Mouse (Mus musculus): ENCODE results near the gene Il13. TPM values are rescaled to one million over a fixed set of nuclear protein-coding genes. Genes with fewer than 3 reads are reported as not detected.
A peak's percentile ranks its signal among the peaks of the same experiment; 100 is the strongest.

The Il13 gene
- polyA plus RNA-seq, 1 experiment: not detected

DNA sequence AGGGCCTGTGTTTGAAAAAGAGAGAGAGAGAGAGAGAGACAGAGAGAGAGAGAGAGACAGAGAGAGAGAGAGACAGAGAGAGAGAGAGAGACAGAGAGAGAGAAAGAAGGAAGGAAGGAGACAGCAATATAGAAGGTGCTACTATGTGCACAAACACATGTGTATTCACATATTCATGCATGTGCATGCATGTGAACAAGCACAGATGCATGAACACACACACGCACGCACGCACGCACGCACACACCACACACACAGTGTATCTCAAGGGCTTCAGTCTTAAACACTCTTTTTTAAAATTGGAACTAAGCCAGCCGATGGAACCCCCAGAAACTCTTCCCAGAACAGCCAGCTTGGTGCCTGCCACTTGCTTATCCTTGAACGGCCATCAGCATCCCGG lies 18.9 kb downstream of the Il13 start:
- no peak for TF ChIP-seq CTCF (IDR thresholded peaks at IDR 0.05; ENCODE audit: borderline replicate concordance, extremely low read depth, insufficient read depth, insufficient read length)
- no peak for TF ChIP-seq POLR2A (IDR thresholded peaks at IDR 0.05; ENCODE audit: borderline replicate concordance, extremely low read depth, insufficient read depth, insufficient read length, poor library complexity, severe bottlenecking)
- no peak for DNase-seq (ENCODE audit: low read depth)

DNA sequence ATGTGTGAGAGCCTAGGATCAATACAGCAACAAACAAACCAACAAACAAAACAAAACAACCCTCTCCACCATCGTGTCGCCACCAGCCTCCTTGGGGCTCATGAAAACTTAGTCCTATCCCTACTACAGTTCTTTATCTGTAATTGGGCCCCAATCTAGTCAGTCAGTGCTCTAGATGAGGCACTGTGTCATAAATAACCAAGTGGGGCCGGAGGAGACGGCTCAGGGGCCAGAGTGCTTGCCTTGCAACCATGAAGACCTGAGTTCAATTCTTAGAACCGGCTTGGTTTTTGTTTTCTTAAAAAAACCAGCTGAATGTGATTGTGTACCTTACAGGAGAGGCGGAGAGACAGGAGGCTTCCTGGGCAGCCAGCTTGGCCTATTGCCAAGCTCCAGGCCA lies 19.3 kb downstream of the Il13 start:
- DNase-seq (ENCODE audit: low read depth): no peak
- TF ChIP-seq CTCF (IDR thresholded peaks at IDR 0.05; ENCODE audit: borderline replicate concordance, extremely low read depth, insufficient read depth, insufficient read length): no peak
- no peak for TF ChIP-seq POLR2A (IDR thresholded peaks at IDR 0.05; ENCODE audit: borderline replicate concordance, extremely low read depth, insufficient read depth, insufficient read length, poor library complexity, severe bottlenecking)

DNA sequence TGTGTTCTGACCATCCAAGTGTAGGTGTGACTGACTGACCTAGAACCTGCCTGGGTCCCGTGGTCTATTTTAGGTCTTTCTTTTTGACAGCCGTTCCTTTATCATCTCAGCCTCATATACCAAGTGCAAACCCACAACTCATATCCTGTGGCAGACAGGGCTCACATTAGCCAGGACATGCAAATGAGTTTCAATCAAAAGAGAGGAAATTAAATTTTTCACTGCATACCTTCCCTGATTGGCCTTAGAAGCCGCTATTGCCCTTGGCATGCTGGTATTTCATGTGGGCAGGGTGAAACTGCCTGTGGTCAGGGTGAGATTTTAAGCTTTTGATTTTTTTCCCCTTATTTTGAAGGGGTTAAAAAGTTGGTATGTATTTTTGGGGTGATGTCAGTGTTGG lies 24.8 kb downstream of the Il13 start:
- no peak for DNase-seq (ENCODE audit: low read depth)
- TF ChIP-seq CTCF (IDR thresholded peaks at IDR 0.05; ENCODE audit: borderline replicate concordance, extremely low read depth, insufficient read depth, insufficient read length) (no peak), POLR2A (IDR thresholded peaks at IDR 0.05; ENCODE audit: borderline replicate concordance, extremely low read depth, insufficient read depth, insufficient read length, poor library complexity, severe bottlenecking) (no peak)

DNA sequence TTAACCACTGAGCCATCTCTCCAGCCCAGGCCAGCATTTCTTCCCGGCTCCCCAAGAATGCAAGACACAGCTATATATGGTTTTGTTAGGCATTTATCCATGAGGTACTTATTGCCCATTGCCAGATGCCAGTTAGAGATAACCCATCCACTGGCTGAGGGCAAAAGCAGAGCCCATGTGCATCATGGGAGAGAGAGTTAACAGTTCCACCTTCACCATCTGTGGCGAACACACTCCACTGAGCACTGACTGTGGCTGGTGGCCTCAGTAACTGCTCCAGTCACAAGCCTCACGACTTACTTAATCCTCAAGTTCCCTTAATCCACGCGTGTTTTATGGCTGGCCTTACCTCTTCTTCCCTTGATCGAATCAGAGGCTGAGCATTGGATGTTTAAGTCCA lies 25.3 kb downstream of the Il13 start:
- DNase-seq (ENCODE audit: low read depth): no peak
- TF ChIP-seq POLR2A (IDR thresholded peaks at IDR 0.05; ENCODE audit: borderline replicate concordance, extremely low read depth, insufficient read depth, insufficient read length, poor library complexity, severe bottlenecking) (no peak), CTCF (IDR thresholded peaks at IDR 0.05; ENCODE audit: borderline replicate concordance, extremely low read depth, insufficient read depth, insufficient read length) (no peak)

DNA sequence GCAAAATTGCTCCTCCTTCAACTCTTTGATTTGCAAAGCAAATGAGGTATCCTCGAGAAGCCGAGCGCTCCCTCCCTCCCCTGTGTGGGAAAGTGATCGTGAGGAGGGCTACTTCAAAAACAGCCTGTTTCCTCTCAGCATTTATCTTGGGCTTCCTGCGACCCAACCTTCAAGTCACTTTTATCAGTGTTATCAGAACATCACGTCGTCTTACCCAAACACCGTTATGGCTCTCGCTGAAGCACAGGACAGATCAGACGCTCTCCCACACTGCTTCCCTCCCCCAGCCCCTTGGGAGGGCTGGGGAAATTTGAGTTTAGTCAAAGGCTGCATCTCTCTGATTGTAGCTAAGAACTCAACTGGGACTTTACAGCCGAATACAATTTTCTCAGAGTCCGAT lies 28.9 kb downstream of the Il13 start:
- TF ChIP-seq CTCF (IDR thresholded peaks at IDR 0.05; ENCODE audit: borderline replicate concordance, extremely low read depth, insufficient read depth, insufficient read length) (no peak), POLR2A (IDR thresholded peaks at IDR 0.05; ENCODE audit: borderline replicate concordance, extremely low read depth, insufficient read depth, insufficient read length, poor library complexity, severe bottlenecking) (no peak)
- DNase-seq (ENCODE audit: low read depth): peak; percentile 39

DNA sequence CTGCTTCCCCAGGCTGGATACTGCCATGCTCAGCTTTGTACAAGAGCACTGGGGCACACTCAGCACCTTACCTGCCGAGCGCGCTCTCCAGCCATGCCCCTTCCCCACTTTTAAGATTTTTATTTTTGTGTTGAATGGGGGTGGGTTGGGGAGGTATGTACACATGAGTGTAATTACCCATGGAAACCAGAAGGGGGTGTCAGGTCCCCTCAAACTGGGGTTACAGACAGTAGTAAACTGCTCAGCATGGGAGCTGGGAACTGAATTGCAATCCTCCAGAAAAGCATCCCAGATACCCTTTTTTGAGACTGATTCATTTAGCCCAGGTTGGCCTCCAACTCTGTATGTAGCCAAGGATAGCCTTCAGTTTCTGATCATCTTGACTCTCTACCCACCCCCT lies 29.5 kb downstream of the Il13 start:
- DNase-seq (ENCODE audit: low read depth): no peak
- TF ChIP-seq POLR2A (IDR thresholded peaks at IDR 0.05; ENCODE audit: borderline replicate concordance, extremely low read depth, insufficient read depth, insufficient read length, poor library complexity, severe bottlenecking): no peak
- no peak for TF ChIP-seq CTCF (IDR thresholded peaks at IDR 0.05; ENCODE audit: borderline replicate concordance, extremely low read depth, insufficient read depth, insufficient read length)

DNA sequence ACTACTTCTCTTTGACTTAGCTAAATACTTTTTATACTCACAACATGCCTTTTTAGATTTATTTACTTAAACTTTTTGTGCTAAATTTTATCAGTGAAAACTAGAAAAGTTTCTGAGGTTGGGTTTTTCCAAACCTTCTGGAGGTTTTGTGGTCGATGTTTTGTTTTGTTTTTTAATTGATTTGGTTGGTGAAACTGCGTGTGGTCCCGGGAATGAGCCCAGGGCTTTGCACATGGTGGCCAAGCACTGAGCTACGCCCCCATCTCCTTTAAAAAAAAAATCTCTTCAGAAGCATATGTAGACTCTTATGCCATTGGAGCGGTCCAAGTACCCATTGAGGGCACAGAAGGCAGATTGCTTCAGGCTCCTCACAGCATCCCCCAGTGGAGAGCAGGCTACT lies 43.4 kb downstream of the Il13 start:
- TF ChIP-seq POLR2A (IDR thresholded peaks at IDR 0.05; ENCODE audit: borderline replicate concordance, extremely low read depth, insufficient read depth, insufficient read length, poor library complexity, severe bottlenecking) (no peak), CTCF (IDR thresholded peaks at IDR 0.05; ENCODE audit: borderline replicate concordance, extremely low read depth, insufficient read depth, insufficient read length) (no peak)
- DNase-seq (ENCODE audit: low read depth): no peak

DNA sequence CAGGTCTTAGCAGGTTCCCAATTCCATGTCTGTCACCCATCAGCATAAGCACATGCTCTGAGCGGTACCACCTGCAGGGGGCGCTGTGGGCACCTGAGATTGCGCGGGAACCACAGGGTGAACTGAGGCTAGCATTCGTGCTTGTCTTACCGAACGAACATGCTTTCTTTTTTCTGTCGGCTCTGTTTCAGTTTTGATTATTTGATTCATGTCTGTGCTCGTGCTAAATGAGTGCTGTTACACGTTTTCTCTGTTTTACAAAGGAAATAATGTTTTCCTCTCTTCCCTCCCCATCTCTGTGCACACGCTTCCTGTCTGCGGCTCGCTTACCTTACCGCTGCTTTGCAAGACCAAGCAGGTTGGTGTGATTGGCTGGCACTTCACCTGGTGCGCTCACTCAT lies 44.1 kb downstream of the Il13 start:
- TF ChIP-seq POLR2A (IDR thresholded peaks at IDR 0.05; ENCODE audit: borderline replicate concordance, extremely low read depth, insufficient read depth, insufficient read length, poor library complexity, severe bottlenecking): no peak
- peak; percentile 75 for TF ChIP-seq CTCF (IDR thresholded peaks at IDR 0.05; ENCODE audit: borderline replicate concordance, extremely low read depth, insufficient read depth, insufficient read length)
- DNase-seq (ENCODE audit: low read depth): peak; percentile 35

DNA sequence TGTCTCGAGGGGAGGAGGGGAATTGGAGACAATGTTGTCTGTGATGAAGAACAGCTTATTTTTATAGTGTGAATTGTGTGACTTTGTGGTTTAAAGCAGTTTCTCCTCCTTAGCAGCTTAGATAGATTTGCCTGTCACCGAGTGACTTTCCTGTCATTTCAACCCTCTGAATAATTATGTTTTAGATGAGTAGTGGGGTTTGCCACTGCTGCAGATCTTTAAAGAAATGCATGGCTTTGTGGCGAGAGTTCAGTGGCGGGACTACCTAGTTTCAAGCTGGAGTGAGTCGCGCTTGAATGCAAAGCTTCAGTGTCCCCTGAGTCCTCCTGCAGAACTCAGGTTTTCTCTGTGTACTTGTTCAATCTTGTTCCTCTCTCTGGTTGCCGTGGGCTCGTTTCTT lies 46.2 kb downstream of the Il13 start:
- TF ChIP-seq CTCF (IDR thresholded peaks at IDR 0.05; ENCODE audit: borderline replicate concordance, extremely low read depth, insufficient read depth, insufficient read length) (no peak), POLR2A (IDR thresholded peaks at IDR 0.05; ENCODE audit: borderline replicate concordance, extremely low read depth, insufficient read depth, insufficient read length, poor library complexity, severe bottlenecking) (no peak)
- no peak for DNase-seq (ENCODE audit: low read depth)

DNA sequence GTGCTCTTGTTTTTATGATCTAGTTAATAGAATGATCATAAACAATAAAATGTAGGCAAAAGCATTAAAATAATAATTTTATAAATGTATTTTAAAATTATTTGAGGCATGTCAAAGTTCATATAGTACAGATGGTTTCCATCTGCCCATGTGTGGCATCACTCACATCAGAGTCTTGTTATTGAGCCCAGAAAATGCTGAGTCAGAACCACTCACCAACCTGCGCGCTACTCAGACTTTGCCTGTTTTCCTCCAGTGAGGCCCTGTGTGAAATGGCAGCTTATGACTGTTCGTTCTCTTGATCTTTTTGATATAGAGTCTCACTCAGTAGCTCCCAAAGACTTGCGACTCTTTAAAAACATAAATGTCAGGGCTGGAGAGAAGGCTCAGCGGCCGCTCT lies 49.0 kb downstream of the Il13 start:
- no peak for DNase-seq (ENCODE audit: low read depth)
- no peak for TF ChIP-seq CTCF (IDR thresholded peaks at IDR 0.05; ENCODE audit: borderline replicate concordance, extremely low read depth, insufficient read depth, insufficient read length)
- no peak for TF ChIP-seq POLR2A (IDR thresholded peaks at IDR 0.05; ENCODE audit: borderline replicate concordance, extremely low read depth, insufficient read depth, insufficient read length, poor library complexity, severe bottlenecking)

DNA sequence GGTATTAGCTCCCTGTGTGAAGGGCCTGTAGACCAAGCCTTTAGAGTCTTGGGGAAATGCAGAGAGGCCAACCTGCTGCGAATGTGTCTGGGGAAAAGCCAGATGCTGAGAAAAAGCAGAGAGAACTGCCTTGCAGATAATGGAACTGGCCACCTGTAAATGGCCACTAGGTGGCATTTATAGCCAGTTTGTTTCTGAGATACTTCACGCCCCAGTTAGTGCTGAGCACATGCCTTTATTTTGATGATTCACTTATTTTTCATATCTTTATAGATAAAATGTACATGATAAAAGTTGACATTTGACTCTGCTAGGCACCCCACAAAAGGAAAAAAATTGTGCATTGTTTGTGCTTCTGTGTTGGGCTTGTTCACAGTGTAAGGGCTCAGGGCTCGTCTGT lies 49.7 kb downstream of the Il13 start:
- peak; percentile 58 for DNase-seq (ENCODE audit: low read depth)
- TF ChIP-seq POLR2A (IDR thresholded peaks at IDR 0.05; ENCODE audit: borderline replicate concordance, extremely low read depth, insufficient read depth, insufficient read length, poor library complexity, severe bottlenecking) (no peak), CTCF (IDR thresholded peaks at IDR 0.05; ENCODE audit: borderline replicate concordance, extremely low read depth, insufficient read depth, insufficient read length) (peak; percentile 64; the same call in 1 of the 2 replicates)

DNA sequence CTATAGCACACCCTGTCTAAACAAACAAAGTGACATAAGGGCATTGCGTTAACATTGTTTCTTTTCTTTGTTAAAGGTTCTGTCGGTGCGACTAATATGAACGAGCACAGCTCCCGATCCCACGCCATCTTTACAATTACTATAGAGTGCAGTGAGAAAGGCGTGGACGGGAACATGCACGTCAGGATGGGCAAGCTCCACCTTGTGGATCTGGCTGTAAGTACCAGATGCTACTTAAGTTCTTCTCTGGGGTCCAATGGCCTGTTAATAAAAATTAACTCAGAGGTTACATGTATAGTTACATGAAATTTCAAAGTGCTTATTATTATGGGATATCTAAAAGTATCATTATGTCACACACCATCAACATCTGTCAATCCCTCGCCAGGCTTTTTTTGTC lies 51.4 kb downstream of the Il13 start:
- peak; percentile 37 for DNase-seq (ENCODE audit: low read depth)
- TF ChIP-seq POLR2A (IDR thresholded peaks at IDR 0.05; ENCODE audit: borderline replicate concordance, extremely low read depth, insufficient read depth, insufficient read length, poor library complexity, severe bottlenecking): no peak
- peak; percentile 36; the same call in 1 of the 2 replicates for TF ChIP-seq CTCF (IDR thresholded peaks at IDR 0.05; ENCODE audit: borderline replicate concordance, extremely low read depth, insufficient read depth, insufficient read length)

Other genes with a start within 250 kb of the Il13 start
- not detected in 2 replicates for gene Leap2, start 211.5 kb downstream of the Il13 start, polyA plus RNA-seq (2012; rRNA removed)
- 217 and 304 TPM in 2 replicates for gene Uqcrq, start 203.9 kb downstream of the Il13 start, polyA plus RNA-seq (2012; rRNA removed)
- 2.7 and 4.3 TPM in 2 replicates for gene Gdf9, start 203.7 kb downstream of the Il13 start, polyA plus RNA-seq (2012; rRNA removed)
- gene Gm10447, start 177.6 kb downstream of the Il13 start, polyA plus RNA-seq (2012; rRNA removed): 0.14 TPM in 1 of 2 replicates, not detected in the other
- gene Shroom1, start 177.5 kb downstream of the Il13 start, polyA plus RNA-seq (2012; rRNA removed): 2.4 and 2.9 TPM in 2 replicates
- not detected in 2 replicates for gene Gm9837, start 164.2 kb downstream of the Il13 start, polyA plus RNA-seq (2012; rRNA removed)
- gene Gm9945, start 154.5 kb downstream of the Il13 start, polyA plus RNA-seq (2012; rRNA removed): not detected in 2 replicates
- 1.1 and 1.6 TPM in 2 replicates for gene Sowaha, start 154.4 kb downstream of the Il13 start, polyA plus RNA-seq (2012; rRNA removed)
- gene Sept8, start 115.4 kb downstream of the Il13 start, polyA plus RNA-seq (2012; rRNA removed): 36.5 and 38.4 TPM in 2 replicates
- gene Kif3a, start 67.3 kb downstream of the Il13 start, polyA plus RNA-seq (2012; rRNA removed): 79.4 and 100 TPM in 2 replicates
- gene Il4, start 16.0 kb downstream of the Il13 start, polyA plus RNA-seq (2012; rRNA removed): 0.14 TPM in 1 of 2 replicates, not detected in the other
- gene Rad50, start 72.6 kb upstream of the Il13 start, polyA plus RNA-seq (2012; rRNA removed): 4.0 and 6.4 TPM in 2 replicates
- gene Il5, start 86.1 kb upstream of the Il13 start, polyA plus RNA-seq (2012; rRNA removed): 0.08 TPM in 1 of 2 replicates, not detected in the other
- 2.7 and 3.4 TPM in 2 replicates for gene Irf1, start 135.3 kb upstream of the Il13 start, polyA plus RNA-seq (2012; rRNA removed)
- gene Gm17334, start 138.5 kb upstream of the Il13 start, polyA plus RNA-seq (2012; rRNA removed): 0.13 TPM in 1 of 2 replicates, not detected in the other
- 0.11 and 0.15 TPM in 2 replicates for gene Gm12216, start 224.6 kb upstream of the Il13 start, polyA plus RNA-seq (2012; rRNA removed)